Mouse (Mus musculus): ENCODE results near the gene Nrbf2.

DNA sequence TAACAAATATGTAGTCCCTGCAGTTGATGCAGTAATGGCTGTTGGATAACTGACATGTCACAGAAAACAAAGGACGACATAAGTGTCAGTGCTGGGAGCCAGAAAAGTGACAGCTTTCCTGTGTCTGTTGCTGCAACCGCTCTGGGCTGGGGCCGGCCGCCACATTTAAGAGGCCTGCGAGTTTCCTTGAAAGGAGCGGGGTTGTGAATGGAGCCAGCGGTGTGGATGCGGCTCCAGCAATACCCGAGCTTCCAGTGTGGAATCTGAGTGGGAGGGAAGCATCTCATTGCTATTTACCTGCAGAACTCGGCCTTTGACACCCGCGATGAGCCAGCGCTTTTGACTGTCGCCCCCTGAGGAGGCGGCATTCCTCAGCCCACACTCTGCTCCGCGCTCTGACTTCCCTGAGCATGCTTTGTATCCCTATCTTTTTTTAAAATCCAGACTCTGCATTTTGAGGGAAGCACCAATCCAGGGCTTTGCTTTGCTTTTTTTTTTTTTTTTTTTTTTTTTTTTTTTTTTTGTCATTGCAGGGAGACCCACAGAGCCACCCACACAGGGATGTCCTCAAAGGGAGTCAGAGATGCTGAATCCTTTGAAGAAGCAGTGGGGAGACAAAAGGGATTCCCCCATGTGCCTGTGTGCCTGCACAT is 35.2 kb upstream of the Nrbf2 start:
- TF ChIP-seq CTCF (IDR thresholded peaks at IDR 0.05; ENCODE audit: control insufficient read depth, insufficient read depth, insufficient replicate concordance, low read depth, low read length) (no peak), POLR2A (IDR thresholded peaks at IDR 0.05; ENCODE audit: control insufficient read depth, low read depth, low read length) (no peak)
